Mouse (Mus musculus) heart, postnatal 0 days (tissue): ENCODE data around the gene Grm4.

Source experiments
- CTCF ChIP-seq: IDR thresholded peaks from 2 replicates; pipeline ENCODE4 v1.5.1; 2016; ENCODE audit warnings: antibody characterized with exemption, control low read depth, low read depth
- EP300 ChIP-seq: IDR thresholded peaks from 2 replicates; pipeline ENCODE4 v1.6.1; 2016; ENCODE audit warnings: antibody characterized with exemption, low read depth

- TF ChIP-seq EP300: no peak
- TF ChIP-seq CTCF: peak; percentile 16
Measured at GRCm38 (mm10) chr17:27557181-27557926, 36.2 kb upstream of the Grm4 start.
